Mouse (Mus musculus) kidney, postnatal 0 days (tissue): ENCODE results near the gene Cd7. TPM values are rescaled to one million over a fixed set of nuclear protein-coding genes. Genes with fewer than 3 reads are reported as not detected.
A peak's percentile ranks its signal among the peaks of the same experiment; 100 is the strongest.
"Not testable (repeated sequence)": the region's sequence is repeated elsewhere in the genome, so short reads cannot be mapped to it uniquely, and the experiment has no call there.

Source experiments
- ATAC-seq: fragments of 200-750 bp; cut with Nextera tagmentation; replicated peaks from 2 replicates; pipeline ENCODE4 v1.8.0; 2017; ENCODE audit warnings: low read depth, moderate number of reproducible peaks, moderate TSS enrichment, moderate library complexity; ENCODE audit not compliant: low FRiP score
- DNase-seq: peaks from one replicate; pipeline ENCODE4 v3.0.0-alpha.2; 2016; ENCODE audit warnings: low spot score
- H3K27ac ChIP-seq: fragments of 300-500 bp; sonication (generic); 2 replicates; pipeline ENCODE4 v1.5.1; 2014; ENCODE audit warnings: mild to moderate bottlenecking
- H3K27me3 ChIP-seq: fragments of 300-500 bp; sonication (generic); 2 replicates; pipeline ENCODE4 v1.6.1; 2014; ENCODE audit warnings: low read length, mixed read lengths; ENCODE audit not compliant: insufficient read depth
- H3K36me3 ChIP-seq: fragments of 300-500 bp; sonication (generic); 2 replicates; pipeline ENCODE4 v1.6.1; 2014; ENCODE audit warnings: low read length, mixed read lengths; ENCODE audit not compliant: insufficient read depth
- H3K4me1 ChIP-seq: fragments of 300-500 bp; sonication (generic); replicated peaks from 2 replicates; pipeline ENCODE4 v1.6.1; 2014; ENCODE audit warnings: antibody characterized with exemption, low read length, mixed read lengths; ENCODE audit not compliant: insufficient read depth
- H3K4me2 ChIP-seq: fragments of 300-500 bp; sonication (generic); 2 replicates; pipeline ENCODE4 v1.6.1; 2014; ENCODE audit warnings: mild to moderate bottlenecking, low read length, moderate library complexity, mixed read lengths
- H3K4me3 ChIP-seq: fragments of 300-500 bp; sonication (generic); replicated peaks from 2 replicates; pipeline ENCODE4 v1.5.1; 2014; ENCODE audit warnings: low read depth, low read length
- H3K9ac ChIP-seq: fragments of 300-500 bp; sonication (generic); 2 replicates; pipeline ENCODE4 v1.6.1; 2014; ENCODE audit warnings: low read depth, low read length
- H3K9me3 ChIP-seq: fragments of 300-500 bp; sonication (generic); replicated peaks from 2 replicates; pipeline ENCODE4 v1.6.1; 2016; ENCODE audit warnings: low read length, inconsistent platforms, mixed read lengths
- CTCF ChIP-seq: IDR thresholded peaks from 2 replicates; pipeline ENCODE4 v1.5.1; 2016; ENCODE audit warnings: antibody characterized with exemption, low read depth, mild to moderate bottlenecking, moderate library complexity
- WGBS: fragments of 180-500 bp; shearing (Covaris S2); extraction: QIAGEN DNeasy Blood & Tissue Kit; methylation state at CpG from one replicate; pipeline ENCODE4 v1.1.7; 2014; 5-methylcytosine and 5-hydroxymethylcytosine counted together
- polyA plus RNA-seq: library from polyadenylated mRNA; unstranded; fragments of >200 nt; fragmentation: Nextera tagmentation; extraction: Ambion mirVana; gene quantifications from 2 replicates; pipeline ENCODE4 v1.2.1, GENCODE M21; 2015

The Cd7 gene
- polyA plus RNA-seq, 1 experiment from 2014 or later: 0.16 TPM

GRCm38 (mm10) chr11:121080330-121080729 lies 41.1 kb upstream of the Cd7 start:
- H3K27me3 ChIP-seq: no peaks in the 10 kb centered on the region
- H3K4me2 ChIP-seq: no peak overlapping the region
- TF ChIP-seq CTCF: no peak
- H3K27ac ChIP-seq: no peak overlapping the region
- WGBS: 94% methylated on average over 8 of the region's 8 CpGs
- H3K9ac ChIP-seq: no peak overlapping the region
- H3K4me3 ChIP-seq: no peak overlapping the region
- H3K9me3 ChIP-seq: no peaks in the 10 kb centered on the region
- no peak for DNase-seq
- H3K36me3 ChIP-seq: no peaks in the 10 kb centered on the region
- no peak for ATAC-seq
- H3K4me1 ChIP-seq: 0 out of 2 replicates have a peak, but pooled peaks cover 3% of the 10 kb centered on the region

DNA sequence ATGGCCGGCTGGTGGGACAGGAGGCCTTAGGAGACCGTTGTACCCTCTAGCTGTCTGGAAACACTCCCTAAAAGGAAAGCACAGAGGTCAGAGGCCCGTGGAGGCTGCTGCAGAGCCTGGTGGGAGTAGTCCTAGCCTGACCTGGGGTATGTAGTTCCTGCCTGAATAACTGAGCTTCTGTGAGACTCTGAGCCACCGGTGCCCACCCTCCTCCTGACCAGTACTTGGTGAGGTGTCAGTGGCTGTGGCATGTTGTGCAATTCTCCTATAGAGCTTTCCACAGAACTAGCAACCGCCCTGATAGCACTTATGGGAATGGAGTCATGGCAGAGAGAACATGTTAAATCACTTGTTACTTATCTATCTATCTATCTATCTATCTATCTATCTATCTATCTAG lies 36.4 kb upstream of the Cd7 start:
- no peak for DNase-seq
- no peaks in the 10 kb centered on the region for H3K36me3 ChIP-seq
- no peak overlapping the region for H3K4me2 ChIP-seq
- no peak for TF ChIP-seq CTCF
- no peaks in the 10 kb centered on the region for H3K9me3 ChIP-seq
- H3K27ac ChIP-seq: no peak overlapping the region
- no peak overlapping the region for H3K9ac ChIP-seq
- H3K4me3 ChIP-seq: no peak overlapping the region
- H3K4me1 ChIP-seq: no peaks in the 10 kb centered on the region
- 52% methylated on average over 5 of the region's 5 CpGs for WGBS
- H3K27me3 ChIP-seq: no peaks in the 10 kb centered on the region
- ATAC-seq: no peak

- H3K36me3 ChIP-seq: not testable (repeated sequence)
Observed at GRCm38 (mm10) chr11:121069662-121070061, 30.4 kb upstream of the Cd7 start.

GRCm38 (mm10) chr11:121067895-121068294 lies 28.7 kb upstream of the Cd7 start:
- Histone ChIP-seq H3K4me3 (no peak overlapping the region), H3K36me3 (no peaks in the 10 kb centered on the region), H3K4me1 (no peaks in the 10 kb centered on the region), H3K9ac (no peak overlapping the region), H3K27me3 (no peaks in the 10 kb centered on the region), H3K9me3 (no peaks in the 10 kb centered on the region), H3K4me2 (no peak overlapping the region), H3K27ac (no peak overlapping the region)
- no peak for DNase-seq
- 89% methylated on average over 2 of the region's 2 CpGs for WGBS
- ATAC-seq: no peak
- no peak for TF ChIP-seq CTCF

More at GRCm38 (mm10) chr11:121069662-121070061, 30.4 kb upstream of the Cd7 start:
- H3K4me1 ChIP-seq, H3K9ac ChIP-seq, H3K27me3 ChIP-seq, H3K4me3 ChIP-seq, DNase-seq, H3K9me3 ChIP-seq, ATAC-seq, H3K27ac ChIP-seq, H3K4me2 ChIP-seq: not testable (repeated sequence)
- WGBS: 92% methylated on average over 11 of the region's 16 CpGs

- DNase-seq (peak; percentile 77), ATAC-seq (no peak)
- H3K9ac ChIP-seq: no peak overlapping the region
- no peaks in the 10 kb centered on the region for H3K27me3 ChIP-seq
- H3K4me2 ChIP-seq: no peak overlapping the region
- no peak overlapping the region for H3K4me3 ChIP-seq
- no peaks in the 10 kb centered on the region for H3K36me3 ChIP-seq
- H3K9me3 ChIP-seq: no peaks in the 10 kb centered on the region
- peak; percentile 57; the same call in 1 of the 2 replicates for TF ChIP-seq CTCF
- no peak overlapping the region for H3K27ac ChIP-seq
- H3K4me1 ChIP-seq: no peaks in the 10 kb centered on the region
- WGBS: 55% methylated on average over 3 of the region's 3 CpGs
Observed at GRCm38 (mm10) chr11:121064197-121064596, 25.0 kb upstream of the Cd7 start.

GRCm38 (mm10) chr11:121063379-121063778 lies 24.2 kb upstream of the Cd7 start, which contains the start of gene Sectm1b:
Gene Sectm1b, minus strand, starts transcription at chr11:121063569.
- H3K36me3 ChIP-seq: no peaks in the 10 kb centered on the region
- no peak within 1 kb of the TSS for H3K9ac ChIP-seq
- no peak for DNase-seq
- H3K4me2 ChIP-seq: no peak within 1 kb of the TSS
- H3K4me3 ChIP-seq: no peak within 1 kb of the TSS
- no peak within 1 kb of the TSS for H3K27ac ChIP-seq
- 57% methylated on average over 5 of the region's 5 CpGs for WGBS
- H3K4me1 ChIP-seq: no peaks in the 10 kb centered on the region
- H3K9me3 ChIP-seq: no peaks in the 10 kb centered on the region
- no peaks in the 10 kb centered on the region for H3K27me3 ChIP-seq
- ATAC-seq: no peak
- TF ChIP-seq CTCF: no peak

GRCm38 (mm10) chr11:121061615-121062014 lies 22.4 kb upstream of the Cd7 start:
- Histone ChIP-seq H3K27ac (no peak overlapping the region), H3K4me2 (no peak overlapping the region), H3K27me3 (no peaks in the 10 kb centered on the region), H3K4me3 (no peak overlapping the region), H3K9ac (no peak overlapping the region), H3K36me3 (no peaks in the 10 kb centered on the region), H3K9me3 (no peaks in the 10 kb centered on the region), H3K4me1 (0 out of 2 replicates have a peak, but pooled peaks cover 3% of the 10 kb centered on the region)
- DNase-seq: no peak
- no peak for ATAC-seq
- TF ChIP-seq CTCF: no peak
- 59% methylated on average over 8 of the region's 8 CpGs for WGBS

GRCm38 (mm10) chr11:121060401-121061067 lies 21.3 kb upstream of the Cd7 start:
- H3K9me3 ChIP-seq, DNase-seq, H3K4me2 ChIP-seq, H3K4me1 ChIP-seq, H3K27me3 ChIP-seq, H3K4me3 ChIP-seq, H3K36me3 ChIP-seq, ATAC-seq, H3K27ac ChIP-seq, H3K9ac ChIP-seq: not testable (repeated sequence)
- WGBS: 86% methylated on average over 6 of the region's 6 CpGs
